23 mouse cellular contexts compared by ENCODE assay signal in the genomic region with DNA sequence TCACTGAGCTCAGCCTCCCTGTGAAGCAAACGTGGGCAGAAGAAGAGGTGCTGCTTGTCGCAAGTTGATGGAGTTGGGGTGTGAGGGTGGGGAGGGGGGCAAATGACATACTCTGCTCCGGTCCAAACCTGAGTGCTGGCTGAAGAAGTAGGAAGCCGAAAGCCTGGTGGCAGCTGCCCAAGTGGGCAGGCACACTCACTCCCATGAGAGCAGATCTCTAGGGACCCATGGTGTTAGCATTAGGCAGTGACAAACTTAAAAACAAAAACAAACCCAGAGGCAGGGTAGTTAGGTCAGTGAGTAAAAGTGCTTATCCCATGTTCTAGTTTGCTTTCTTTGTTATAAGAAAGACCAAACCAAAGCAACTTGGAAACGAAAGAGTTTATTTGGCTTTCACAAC.
"Had no signal": no experiment of that assay in that cellular context is flagged by ENCODE, and none has a peak within 500 bp of the region (broad histone marks: within the 10 kb centered on the region; RNA-seq: fewer than 3 reads in every experiment).

No protein-coding gene starts in this region.

- DNase-seq: kidney, postnatal 25 days; layer of hippocampus, adult 9-11 months; left cerebral cortex, postnatal 4 days; lung, adult 18-20 months; lung, postnatal 10 days; lung, postnatal 36 days; retina, postnatal 1 day; right cerebral cortex, postnatal 25 days; spleen, adult 18-20 months; thymus, postnatal 25 days had no signal

- H3K9ac ChIP-seq: limb, embryonic 12.5 days; limb, embryonic 15.5 days; liver, embryonic 12.5 days; liver, embryonic 15.5 days; lung, embryonic 15.5 days; midbrain, embryonic 13.5 days; neural tube, embryonic 13.5 days; stomach, embryonic 15.5 days had no signal

- H3K4me1 ChIP-seq: limb, embryonic 15.5 days; liver, embryonic 15.5 days; lung, embryonic 15.5 days; stomach, embryonic 15.5 days had no signal

- ATAC-seq: liver, embryonic 12.5 days; midbrain, embryonic 13.5 days; midbrain, embryonic 16.5 days had no signal

- H3K36me3 ChIP-seq: liver, embryonic 12.5 days; liver, embryonic 15.5 days; lung, embryonic 15.5 days; midbrain, embryonic 13.5 days; neural tube, embryonic 13.5 days; stomach, embryonic 15.5 days had no signal

- H3K4me3 ChIP-seq: layer of hippocampus, adult 2 months; limb, embryonic 12.5 days; limb, embryonic 15.5 days; liver, embryonic 12.5 days; liver, embryonic 15.5 days; lung, embryonic 15.5 days; megakaryocyte, embryonic 14.5 days; midbrain, embryonic 10.5 days; midbrain, embryonic 13.5 days; myocyte; neural tube, embryonic 13.5 days; stomach, embryonic 15.5 days had no signal

- H3K4me2 ChIP-seq: limb, embryonic 12.5 days; limb, embryonic 15.5 days; liver, embryonic 12.5 days; liver, embryonic 15.5 days; lung, embryonic 15.5 days; midbrain, embryonic 13.5 days; neural tube, embryonic 13.5 days; stomach, embryonic 15.5 days had no signal

- H3K27ac ChIP-seq: limb, embryonic 12.5 days; limb, embryonic 15.5 days; liver, embryonic 12.5 days; liver, embryonic 15.5 days; lung, embryonic 15.5 days; midbrain, embryonic 10.5 days; midbrain, embryonic 13.5 days; neural tube, embryonic 13.5 days; stomach, embryonic 15.5 days had no signal

- H3K27me3 ChIP-seq: limb, embryonic 12.5 days; limb, embryonic 15.5 days; liver, embryonic 12.5 days; liver, embryonic 15.5 days; lung, embryonic 15.5 days; megakaryocyte, embryonic 14.5 days; midbrain, embryonic 13.5 days; neural tube, embryonic 13.5 days; stomach, embryonic 15.5 days had no signal

- H3K9me3 ChIP-seq: limb, embryonic 15.5 days; liver, embryonic 12.5 days; liver, embryonic 15.5 days; lung, embryonic 15.5 days; megakaryocyte, embryonic 14.5 days; midbrain, embryonic 10.5 days; midbrain, embryonic 13.5 days; neural tube, embryonic 13.5 days; stomach, embryonic 15.5 days had no signal
